Mouse (Mus musculus): ENCODE results near the gene Stox2.

The Stox2 gene

DNA sequence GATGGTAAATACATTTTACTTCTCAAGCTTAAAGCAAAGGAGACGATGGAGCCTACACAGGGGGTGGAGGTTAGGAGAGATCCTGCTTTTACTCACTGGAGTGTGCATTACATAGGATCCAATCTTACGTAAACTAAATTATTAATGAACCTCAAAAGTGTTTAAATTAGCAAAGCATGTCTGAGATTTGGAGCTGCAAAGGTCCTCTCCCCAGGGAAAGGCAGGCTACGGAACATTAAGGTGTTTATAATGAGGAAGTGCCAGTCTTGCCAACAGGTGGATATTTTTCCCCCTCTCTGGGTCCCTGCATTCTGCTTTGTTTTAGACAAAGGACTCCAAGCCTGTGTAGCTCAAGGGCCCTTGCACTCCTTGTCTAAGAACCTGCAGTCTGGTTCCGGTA, 205.3 kb downstream of the Stox2 start:
- no peak for DNase-seq

DNA sequence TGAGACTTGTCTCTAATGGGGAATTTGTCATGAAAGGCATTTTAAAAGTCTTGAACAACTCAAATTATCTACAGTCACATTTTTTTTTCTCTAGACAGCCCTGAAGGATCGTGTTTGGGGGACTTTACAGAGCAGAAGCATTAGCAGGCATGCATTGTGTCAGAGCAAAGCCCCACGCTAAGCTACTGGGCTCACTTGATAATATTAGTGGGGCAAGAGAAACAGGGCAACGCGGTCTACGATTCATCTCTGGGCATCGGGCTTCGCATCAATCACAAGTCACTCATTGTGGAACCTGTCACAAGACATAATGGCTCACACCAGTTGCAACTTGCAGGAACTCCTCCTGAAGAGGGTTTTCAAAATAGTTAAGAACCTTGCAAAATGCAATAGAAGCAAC, 205.9 kb downstream of the Stox2 start:
- DNase-seq: no peak

DNA sequence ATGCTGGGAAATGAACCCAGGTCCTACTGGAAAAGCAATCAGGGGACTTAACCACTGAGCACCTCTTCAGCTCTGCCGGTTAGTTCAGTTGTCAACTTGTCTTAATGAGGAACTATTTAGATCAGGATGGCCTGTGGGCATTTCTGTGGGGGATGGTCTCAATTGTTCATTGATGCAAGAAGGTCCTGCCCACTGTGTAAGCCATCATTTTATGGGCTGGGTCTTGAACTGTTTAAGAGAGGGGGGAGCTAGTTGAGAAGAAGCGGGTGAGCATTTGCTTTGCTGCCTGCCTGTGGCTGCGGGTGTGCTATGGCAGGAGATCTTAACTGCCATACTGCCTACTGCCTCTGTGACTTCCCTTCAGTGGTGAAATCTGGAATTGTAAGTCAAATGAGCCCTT, 214.1 kb downstream of the Stox2 start:
- DNase-seq: no peak

DNA sequence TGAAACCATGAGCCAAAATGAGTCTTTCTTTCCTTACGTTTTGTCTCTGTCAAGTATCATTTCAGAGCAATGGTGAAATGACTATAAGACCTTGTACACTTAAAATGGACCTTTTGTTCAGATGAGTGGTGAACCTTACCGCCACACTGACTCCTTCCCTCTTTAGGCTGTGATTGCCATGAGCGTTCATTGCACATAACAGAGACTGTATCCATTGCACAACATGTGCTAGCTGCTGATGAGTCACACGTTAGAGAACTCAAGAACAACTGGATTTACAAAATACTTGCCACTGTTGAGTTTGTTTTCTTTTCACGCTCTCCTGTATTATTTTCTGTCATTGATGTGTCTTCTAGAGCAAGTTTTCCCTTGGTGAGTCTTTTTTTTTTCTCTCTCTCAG, 216.1 kb downstream of the Stox2 start:
- DNase-seq: no peak

DNA sequence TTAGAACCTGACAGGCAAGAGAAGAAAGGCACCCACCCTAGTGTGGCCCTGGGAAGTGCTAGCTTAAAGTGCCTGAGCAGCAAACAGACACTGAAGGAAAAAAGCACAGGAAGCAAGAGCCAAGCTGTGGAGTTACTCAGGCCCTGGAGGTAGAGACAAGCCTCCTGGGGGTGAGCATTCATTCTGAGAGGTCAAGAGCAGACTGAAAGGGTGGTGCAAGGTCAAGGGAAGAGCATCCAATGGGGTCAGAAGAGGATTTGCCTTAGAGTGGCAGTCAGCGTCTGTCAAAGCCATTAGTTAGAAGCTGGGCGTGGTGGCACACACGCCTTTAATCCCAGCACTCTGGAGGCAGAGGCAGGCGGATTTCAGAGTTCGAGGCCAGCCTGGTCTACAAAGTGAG, 224.3 kb downstream of the Stox2 start:
- DNase-seq: no peak

DNA sequence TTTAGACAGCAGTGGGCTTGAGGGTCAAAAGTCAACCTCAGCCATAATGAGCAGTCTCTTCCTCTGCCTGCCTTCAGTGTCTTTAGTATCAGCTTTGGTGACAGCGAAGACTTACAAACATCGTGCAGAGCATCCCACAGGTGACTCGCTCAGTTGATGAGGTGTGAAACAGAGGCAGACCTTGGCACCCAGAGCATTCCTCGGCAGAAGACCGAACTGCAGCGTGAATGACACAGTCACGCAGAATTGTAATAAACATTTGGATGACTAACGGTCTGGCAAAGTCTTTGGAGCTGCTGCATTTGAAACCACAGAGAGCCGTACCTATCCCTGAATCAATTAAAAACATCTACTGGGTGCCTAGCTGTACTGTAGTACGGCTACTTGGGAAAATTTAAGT, 225.0 kb downstream of the Stox2 start:
- DNase-seq: no peak

DNA sequence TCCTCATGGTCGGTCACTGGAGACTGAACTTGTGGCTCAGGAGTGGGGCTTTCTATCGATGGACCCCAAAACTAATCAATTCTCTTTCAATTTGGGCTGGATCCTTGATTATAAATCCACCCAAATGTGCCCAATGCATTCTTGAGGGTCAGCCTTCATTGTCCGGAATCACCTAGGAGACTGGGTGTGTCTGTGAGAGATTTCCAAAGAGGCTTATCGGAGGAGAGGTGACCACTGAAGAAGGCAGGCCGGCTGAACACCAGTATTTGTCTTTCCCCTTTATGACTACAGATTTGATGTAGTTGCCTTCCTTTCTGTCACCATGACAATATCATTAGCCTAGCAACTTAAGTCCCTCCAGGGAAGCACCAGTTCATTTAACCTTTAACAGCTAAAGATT, 225.8 kb downstream of the Stox2 start:
- no peak for DNase-seq

DNA sequence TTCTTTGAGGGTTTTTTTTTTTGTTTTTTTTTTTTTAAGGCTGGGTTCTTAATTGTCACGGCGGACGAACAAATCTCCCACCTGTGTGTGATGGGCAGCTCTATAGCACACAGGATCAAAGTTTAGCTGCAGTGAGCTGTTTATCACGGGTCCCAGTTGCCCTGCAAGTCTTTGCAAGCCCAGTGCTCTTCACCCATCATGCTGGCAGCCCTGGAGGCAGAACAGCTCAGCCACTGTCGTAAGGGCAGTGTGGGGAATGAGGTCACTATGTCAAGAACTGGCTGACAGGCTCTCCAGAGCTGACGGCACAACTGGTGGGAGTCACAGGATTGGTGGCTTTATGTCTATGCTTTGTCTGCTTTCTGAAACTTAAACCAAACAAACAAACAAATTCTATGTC, 227.6 kb downstream of the Stox2 start:
- DNase-seq: no peak

DNA sequence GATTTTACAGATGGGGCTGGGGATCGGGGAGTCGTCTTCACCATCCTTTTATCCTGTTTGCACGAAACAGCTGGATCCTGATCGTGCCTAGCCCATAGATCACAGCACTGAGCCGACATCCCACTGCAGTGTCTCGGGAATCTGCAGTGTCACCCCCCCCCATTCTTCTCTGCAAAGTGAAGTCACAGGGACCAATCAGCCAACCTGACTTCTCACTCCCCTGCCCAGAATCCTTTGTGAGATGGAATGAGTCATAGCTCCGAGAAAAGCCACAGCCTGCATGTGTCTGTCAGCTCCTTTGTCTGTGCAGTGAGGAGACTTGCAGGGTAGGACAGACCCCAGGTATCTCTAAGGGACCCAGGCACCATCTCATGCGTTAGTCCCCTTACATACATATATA, 228.1 kb downstream of the Stox2 start:
- no peak for DNase-seq

DNA sequence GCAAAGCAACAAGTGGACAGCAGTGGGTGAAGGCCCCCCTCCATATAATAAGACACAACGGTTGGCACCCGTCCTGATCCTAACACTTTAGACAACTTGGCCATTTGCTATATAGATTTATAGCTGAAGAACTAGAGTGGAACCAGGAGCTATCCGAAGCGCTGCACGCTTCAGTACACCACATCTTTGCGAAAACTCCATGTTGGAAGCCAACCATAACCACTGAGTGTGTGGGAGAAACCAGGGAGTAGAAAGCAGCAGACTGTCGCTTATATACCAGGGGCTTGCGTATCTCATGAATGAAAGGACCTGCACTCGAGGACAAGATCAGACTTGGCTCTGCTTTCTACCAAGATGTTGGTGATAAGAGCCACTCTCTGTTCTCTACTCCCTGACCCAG, 234.0 kb downstream of the Stox2 start:
- DNase-seq: no peak

DNA sequence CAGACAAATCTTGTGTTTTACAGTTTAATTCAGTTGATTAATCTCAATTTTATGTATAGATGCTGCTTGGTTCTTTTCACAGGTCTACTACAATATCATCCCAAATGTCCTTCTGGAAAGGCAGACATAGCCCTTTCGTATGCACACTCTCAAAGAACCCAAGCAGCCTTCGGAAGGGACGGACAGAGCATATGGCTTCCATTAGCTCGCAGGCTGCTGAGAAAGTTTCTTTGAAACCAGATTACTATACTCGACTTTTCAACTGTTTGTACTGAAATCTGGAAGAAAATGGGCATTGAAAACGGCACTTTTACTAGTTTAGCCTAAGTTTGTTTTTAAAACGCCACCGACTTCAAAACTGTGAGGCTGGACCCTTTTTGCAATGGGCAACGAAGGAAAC, 234.9 kb downstream of the Stox2 start:
- DNase-seq: no peak

DNA sequence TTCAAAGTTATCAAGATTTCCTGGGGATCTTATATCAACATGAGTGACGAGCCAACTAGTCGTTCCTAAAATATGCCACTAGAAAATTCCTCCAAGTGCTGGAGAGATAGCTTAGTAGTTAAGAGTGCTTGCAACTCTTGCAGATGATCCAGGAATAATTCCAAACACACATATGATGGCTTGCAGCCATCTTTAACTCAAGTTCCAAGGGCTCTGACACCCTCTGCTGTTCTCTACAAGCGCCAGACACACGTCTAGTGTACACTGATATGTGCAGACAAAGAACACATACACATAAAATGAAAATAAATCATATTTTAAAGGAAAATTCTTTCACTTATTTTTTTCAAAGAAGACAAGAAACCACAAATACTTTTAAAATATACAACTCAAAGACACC, 237.9 kb downstream of the Stox2 start:
- no peak for DNase-seq

DNA sequence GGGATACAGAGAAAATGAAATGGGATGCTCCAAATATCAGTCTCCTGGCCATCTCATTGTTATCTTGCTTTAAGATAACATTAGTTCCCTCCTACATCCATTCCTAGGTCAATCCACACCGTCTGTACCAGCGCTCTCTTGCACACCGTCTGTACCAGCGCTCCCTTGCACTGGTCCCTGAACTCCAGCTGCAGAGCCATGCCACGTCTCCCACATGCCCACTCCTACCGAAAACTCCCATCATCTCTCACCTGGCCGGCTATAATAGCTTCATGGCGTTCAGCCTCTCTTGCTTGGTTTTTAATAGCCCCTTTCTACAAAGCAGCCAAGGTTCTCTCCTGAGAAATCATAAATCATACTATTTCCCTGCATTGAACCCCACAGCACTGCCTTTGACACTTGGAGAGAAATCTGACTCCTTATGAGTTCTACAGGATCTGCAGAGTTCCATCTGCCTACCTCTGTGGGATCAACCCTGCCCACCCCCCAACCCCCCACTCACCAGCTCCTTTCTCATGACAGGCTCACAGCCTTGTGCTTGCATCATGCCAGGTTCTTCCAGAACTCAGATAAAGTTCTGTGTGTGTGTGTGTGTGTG, 239.4 kb downstream of the Stox2 start:
- no peak for DNase-seq

DNA sequence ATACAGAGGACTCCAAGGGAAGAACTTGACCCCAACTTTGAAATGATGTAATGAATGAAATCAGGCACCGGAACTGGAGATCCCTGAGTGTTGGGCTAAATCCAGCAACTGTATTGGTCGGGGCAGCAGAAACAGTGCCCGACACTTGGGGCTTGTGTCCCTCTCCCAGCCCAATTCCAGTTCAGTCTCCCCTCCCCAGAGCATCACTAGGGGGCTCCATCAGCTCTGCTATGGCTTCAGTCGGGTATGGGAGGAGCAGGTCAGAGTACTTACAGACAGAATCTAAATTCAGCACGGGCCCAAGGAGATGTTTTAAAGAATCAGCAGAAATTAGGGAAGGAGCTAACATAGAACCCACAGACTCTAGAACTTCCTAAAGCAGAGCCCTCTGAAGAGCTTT, 240.7 kb downstream of the Stox2 start:
- DNase-seq: no peak

DNA sequence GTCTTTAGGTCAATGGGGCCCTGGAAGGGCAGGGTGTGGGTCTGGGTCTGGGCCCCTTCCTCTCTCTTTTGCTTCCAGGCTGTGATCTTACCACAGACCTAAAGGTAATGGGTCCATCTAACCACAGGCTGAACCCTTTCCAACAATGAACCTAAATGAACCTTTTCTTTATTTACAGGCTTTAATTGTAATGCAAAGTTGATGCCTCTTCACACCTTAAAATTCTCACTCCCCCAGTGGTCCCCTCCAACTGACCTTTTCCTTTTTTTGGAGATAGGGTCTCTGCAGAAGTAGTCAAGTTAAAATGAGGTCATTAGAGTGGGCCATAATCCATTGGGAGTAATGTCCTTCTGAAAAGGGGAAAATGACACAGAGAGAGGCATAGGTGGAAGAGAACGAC, 249.8 kb downstream of the Stox2 start:
- no peak for DNase-seq

DNA sequence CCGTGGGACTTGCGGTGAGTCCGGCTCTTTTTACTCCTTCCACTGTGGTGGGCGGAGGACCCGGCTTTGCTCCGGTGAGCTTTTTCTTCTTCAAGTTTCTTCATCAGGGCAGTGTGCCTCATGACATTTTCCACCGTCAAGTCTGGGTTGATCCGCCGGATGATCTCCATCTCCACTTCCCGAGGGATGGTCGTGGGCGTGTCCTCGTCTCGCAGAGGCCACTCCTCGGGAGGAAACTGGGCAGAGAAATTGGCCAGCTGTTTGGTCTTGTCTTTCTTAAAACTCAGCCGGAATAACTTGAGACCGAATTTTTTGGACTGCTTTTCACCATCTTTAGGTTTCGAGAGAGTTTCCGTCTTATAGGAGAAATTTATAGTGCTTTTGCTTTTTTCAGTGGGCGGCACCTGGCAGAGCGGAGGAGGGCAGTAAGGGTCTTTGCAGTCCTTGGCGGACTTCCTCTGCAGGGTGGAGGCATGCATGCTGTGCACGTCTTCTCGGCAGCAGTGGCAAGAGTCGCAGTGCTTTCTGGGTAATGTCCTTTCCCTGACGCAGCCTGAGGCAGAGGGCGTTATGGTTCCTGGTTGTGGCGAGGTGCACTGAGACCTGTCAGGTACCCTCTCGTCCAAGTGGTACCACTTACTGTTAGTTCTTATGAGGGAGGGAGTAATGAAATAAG, 252.7 kb downstream of the Stox2 start:
- no peak for DNase-seq

DNA sequence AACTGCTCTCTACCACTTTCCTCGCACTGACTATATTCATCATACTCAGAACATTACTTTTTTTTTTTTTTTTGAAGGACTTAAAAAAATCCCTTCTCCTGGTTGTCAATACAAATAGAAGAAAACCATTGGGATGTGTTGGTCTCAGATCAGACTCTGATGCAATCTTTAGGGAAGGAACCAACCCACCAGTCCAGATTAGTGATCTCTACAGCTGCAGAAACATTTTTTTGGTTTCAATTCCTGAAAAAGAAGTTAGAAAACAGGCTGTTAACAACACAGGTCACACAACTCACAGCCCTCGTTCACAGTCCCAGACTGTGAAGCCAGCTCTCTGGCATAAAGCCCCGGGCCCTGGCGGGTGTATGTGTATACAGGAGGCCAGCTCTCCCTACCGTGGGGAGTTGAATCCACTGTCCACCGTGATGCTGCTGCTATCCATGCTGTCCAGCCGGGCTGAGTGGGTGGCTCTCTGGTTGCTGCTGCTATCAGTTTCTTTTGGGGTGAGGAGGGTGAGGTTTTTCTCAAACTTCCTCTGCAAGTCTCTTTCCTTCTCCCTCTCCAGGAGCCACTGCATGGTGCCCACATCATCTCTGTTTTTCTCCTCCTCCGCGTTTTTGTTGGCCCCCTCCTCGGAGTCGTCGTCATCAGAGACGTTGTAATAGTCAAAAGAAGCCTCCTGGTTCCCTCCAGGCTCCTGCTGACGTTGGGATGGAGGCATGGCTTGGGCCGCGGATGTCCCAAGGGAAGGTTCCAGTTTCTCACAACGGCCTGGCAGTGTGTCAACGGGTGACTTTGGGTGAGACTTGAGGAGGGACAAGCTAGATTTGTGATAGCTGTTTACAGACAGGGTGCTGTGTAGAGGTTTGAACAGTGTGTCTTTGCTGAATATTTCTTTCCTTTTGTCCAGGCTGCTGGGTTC, 254.5 kb downstream of the Stox2 start:
- no peak for DNase-seq

DNA sequence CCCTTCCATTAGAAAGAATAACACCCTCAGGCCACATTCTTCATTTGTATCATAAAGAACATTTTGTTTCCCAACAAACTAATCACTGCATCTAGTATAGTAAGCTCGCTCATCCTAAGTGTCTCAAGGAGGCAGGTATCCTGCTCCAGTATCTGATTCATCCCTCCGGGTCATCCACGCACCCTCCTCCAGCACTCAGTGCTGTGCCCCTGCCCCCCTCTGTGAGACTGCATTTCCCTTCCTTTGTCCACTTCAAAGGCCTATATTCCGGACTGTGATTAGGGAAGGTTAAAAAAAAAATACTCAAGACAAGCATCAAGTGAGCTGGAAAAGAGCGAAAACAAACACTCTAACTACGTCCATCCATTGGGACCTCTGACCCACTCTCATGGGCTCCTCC, 260.8 kb downstream of the Stox2 start:
- DNase-seq: no peak

DNA sequence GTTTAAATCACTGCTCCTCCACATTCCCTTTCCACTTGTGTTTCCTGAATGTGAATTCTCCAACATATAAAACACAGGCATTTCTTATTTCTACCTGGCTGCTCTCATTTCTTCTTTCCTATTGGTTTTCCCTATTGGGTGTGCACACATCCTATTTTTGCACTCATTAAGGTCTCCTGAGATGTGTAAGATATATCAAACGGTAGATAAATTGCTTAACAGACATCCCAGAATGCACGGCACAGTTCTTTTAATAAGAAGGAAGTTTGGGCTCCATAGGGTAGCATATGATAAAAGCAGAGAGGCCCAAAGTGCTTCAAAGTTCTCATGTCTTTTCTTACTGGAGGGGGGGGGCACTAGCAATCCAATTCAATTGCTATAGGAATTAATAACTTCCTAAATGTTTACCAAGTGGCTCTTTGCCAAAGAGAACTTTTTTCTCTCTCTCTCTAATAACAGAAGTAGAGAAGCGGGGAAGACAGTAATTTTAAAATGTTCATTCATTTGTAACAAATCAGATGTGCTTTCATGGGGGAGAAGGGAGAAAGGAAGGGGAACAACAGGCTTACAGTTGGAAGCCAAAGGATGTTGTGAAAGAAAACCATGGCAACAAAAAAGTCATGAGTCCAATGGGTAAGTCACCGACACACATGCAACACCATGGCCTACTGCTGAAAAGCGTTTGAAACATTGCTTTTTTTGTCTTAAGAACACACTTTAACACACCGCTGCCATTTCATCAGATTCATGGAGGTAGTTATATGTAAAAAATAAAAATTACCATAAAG, 263.2 kb downstream of the Stox2 start:
- no peak for DNase-seq

DNA sequence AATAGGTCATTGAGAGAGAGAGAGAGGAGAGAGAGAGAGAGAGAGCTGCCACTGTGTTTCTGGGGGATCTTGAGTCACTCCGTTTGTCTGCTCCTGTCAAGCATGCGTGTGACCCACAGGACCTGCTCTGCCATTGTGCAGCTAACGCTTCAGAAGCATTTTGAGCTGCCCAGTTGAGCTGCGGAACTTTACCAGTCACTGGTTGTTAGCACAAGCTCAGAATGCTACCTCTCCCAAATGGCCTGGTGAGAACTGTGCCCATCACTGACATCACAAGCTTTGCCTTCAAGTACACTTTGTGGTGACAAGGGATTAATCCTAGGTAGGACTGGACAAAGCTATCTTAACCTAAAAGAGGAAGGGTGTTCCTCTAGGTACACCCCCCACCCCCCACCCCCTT, 263.9 kb downstream of the Stox2 start:
- no peak for DNase-seq

DNA sequence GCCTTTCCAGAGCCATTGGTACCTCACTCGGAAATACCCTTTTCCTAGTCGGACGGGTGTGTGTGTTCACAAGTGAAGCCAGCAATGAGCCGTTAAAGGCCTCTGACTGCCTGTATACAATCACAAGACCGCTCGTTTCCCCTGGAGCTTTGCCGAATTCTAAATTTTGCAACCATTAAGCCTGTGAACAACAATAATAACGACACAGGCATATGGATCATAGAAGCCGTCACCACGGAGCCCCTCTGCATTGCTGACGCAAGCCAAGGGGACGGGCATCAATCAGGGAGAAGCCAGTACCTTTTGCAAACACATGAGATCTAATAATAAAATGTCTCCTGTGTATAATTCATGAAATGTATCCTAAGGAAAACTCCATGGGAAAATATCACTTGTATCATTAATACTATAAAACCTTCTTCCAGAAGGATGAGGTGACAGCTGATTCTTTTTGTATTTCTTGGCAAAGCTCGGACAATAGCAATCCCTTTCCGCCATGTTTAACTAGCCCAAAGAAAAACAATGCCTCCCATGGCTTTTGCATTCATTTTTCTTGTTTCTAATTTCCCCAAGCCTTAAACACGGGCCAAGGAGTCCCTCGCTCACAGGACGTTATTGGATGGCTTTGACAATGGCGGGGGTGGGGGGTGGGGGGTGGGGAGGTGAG, 265.0 kb downstream of the Stox2 start:
- no peak for DNase-seq

DNA sequence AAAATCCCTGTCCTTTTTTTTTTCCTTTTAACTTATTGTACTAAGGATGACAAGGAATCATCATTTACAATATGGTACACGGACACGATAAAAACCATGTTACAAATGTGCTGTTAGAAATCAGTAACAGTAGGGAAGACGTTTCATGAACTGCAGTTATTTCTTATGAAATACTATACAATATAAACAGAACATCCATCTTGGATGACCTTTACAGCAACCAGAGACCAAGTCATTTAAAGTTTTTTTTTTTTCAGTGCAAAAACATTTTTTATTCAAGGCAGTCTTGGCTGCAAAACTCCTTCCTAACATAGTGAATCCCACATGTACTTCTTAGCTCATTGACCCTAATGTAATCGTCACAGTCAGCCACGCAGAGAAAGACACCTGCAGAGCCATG, 266.0 kb downstream of the Stox2 start:
- DNase-seq: no peak

DNA sequence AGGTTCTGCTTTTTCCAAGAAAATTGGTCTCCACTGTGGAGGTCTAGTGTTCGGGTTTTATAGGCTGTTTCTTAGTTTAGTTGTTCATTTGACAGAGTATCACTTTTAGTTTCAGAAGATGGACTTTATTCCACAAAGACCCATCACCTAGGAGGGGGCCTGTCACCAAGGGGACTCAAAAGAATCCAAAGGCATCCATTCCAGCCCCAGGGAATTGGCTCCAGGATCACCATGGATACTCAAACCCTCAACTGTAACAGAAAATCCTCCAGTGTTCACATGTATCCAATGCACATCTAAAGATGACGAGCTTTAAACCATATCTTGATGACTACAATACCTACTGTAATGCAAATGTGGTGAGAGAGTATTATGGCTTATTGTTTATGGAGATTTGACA, 267.4 kb downstream of the Stox2 start:
- no peak for DNase-seq

Data from layer of hippocampus, adult 9-11 months (tissue).